Mouse (Mus musculus) spleen, adult 18-20 months (tissue): ENCODE measurements around the gene Igfbp5.
A peak's percentile ranks its signal among the peaks of the same experiment; 100 is the strongest.

ENCODE experiments used
- DNase-seq, 2 experiments: peaks; one replicate each; pipeline ENCODE4 v3.0.0; 2022; ENCODE audit warnings: mixed read lengths in 2 of 2

Igfbp5 gene

GRCm38 (mm10) chr1:72868429-72869215 lies 6.1 kb downstream of the Igfbp5 start:
- no peak for DNase-seq

DNA sequence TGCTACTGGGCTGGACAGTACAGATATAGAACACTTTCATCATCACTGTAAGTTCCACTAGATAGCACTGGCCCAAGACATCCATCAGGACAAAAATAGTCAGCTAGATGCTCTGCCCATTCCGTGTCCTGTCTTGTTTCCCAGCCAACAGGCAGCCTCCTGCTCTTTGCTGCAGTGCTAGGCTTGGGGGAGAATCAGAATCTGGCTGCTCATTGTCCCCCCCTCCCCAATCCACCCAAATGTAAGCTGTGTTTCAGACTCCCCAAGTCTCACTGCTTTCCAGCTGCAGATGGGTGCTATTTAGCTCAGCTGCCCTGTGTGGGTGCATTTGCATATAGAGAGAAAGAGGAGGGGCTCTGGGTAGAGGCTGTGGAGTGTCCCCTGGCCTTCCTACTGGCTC lies 7.3 kb downstream of the Igfbp5 start:
- DNase-seq: no peak

GRCm38 (mm10) chr1:72866417-72866816 lies 8.3 kb downstream of the Igfbp5 start:
- no peak for DNase-seq

- DNase-seq: peak in 1 of 2 experiments; percentile 61
These were observed 8.8 kb downstream of the Igfbp5 start for GRCm38 (mm10) chr1:72865900-72866299.

GRCm38 (mm10) chr1:72864272-72864671 lies 10.4 kb downstream of the Igfbp5 start:
- no peak for DNase-seq

DNA sequence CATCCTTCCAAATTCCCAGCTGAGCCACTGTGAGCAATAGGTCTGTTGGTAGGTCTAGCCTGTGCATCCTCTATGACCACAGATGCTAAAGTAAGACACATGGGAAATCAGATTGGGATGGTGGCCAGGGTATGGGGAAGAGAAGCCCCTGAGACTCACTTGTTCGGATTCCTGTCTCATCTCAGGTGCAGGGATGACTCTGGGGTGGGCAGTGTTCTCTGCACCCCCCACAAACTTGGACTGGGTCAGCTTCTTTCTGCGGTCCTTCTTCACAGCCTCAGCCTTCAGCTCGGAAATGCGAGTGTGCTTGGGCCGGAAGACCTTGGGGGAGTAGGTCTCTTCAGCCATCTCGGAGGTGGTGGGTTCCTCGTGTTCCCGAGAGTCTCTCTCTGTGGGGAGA lies 11.0 kb downstream of the Igfbp5 start:
- DNase-seq: no peak

DNA sequence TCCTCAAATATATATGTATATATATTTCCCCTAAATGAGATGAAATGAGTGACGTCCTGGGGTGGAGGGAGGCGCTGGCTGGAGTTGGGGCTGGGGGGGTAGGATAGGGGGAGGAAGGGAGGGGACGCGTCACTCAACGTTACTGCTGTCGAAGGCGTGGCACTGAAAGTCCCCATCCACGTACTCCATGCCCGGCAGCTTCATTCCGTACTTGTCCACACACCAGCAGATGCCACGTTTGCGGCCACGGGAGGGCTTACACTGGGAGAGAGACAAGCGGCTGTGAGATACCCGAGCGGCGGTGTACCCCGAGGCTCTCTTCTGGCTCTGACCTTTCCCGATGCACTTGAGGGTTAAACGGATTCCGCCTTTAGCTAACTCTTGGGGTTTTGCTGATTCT lies 12.4 kb downstream of the Igfbp5 start:
- DNase-seq: no peak

DNA sequence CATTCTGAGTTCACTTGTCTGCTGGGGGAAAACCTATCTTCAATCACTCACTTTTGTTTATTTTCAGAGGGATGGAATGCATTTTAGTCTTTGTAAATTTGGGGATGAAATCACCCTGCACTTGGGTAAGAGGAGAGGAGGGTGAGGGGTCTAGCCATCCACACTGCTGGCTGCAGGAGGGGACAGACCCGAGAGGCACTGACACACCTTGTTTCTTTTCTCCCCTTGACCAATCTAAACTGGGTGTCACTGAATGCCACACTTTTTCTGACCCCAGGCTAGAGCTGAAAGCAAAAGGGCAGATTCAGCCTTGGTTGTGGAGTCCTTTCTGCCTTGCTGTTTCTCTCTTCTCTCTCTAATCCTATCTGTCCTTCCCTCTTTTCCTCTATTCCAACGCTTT lies 13.0 kb downstream of the Igfbp5 start:
- no peak for DNase-seq

- no peak for DNase-seq
These were observed 14.2 kb downstream of the Igfbp5 start for GRCm38 (mm10) chr1:72860502-72860901.

DNA sequence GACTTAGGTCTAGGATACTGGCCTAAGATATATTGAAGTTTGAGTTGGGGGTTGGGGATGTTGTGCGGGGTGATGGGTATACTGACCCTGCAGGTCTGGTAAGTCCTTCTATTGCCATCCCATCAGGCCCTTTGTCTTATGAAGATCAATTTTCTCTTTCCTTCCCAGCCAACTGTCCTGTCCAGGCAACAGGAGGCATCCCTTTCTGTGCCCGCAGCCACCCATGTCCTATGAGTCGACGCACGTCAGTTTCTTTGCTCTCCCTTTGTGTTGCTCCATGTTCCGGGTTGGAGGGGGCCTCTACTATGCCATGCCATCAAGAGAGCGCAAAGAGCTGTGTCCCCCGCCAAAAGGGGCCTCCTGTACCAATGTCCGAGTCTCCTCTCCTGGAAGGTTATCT lies 14.7 kb downstream of the Igfbp5 start:
- DNase-seq: no peak

DNA sequence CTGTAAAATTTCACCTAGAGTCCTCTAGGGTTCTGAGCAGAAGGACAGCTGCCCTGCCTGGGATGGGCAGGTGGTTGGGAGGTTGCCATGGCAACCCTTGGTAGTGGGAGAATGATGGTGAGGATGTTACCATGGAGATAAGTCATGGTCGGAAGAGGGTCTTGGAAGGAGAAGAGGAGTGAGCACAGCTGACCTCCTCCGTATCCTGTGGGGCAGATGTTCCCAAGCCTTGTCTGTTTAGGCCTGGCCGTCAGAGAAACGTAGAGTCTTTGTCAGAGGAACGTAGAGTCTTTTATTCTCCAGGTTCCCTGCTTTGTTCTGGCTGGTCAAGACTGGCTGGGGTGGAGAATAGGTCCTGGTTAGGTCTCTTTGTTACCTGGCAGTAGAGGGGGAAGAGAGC lies 15.8 kb downstream of the Igfbp5 start:
- no peak for DNase-seq

GRCm38 (mm10) chr1:72858286-72858685 lies 16.4 kb downstream of the Igfbp5 start:
- no peak for DNase-seq

DNA sequence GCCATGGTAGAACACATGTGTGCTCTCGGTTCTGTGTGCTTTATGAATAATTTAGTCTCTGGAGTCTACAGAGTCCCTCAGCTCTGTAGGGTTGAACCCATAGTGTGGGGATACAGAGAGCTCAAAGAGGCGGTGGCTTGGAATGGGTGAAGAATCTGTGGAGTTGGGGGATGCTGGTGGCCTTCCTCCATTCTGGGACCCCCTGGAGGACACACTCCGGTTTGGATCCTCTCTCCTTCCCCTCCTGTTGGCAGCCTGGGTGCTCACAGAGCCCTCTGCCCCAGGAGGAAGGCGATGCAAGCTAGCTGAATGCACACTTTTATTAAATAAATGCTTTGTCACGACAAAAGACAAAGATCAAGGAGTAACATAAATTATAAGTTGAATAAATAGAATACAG lies 17.1 kb downstream of the Igfbp5 start:
- no peak for DNase-seq

GRCm38 (mm10) chr1:72857142-72857541 lies 17.5 kb downstream of the Igfbp5 start:
- DNase-seq: no peak

GRCm38 (mm10) chr1:72856209-72856909 lies 18.3 kb downstream of the Igfbp5 start:
- no peak for DNase-seq

- no peak for DNase-seq
These were observed 19.0 kb downstream of the Igfbp5 start for GRCm38 (mm10) chr1:72855729-72856128.

GRCm38 (mm10) chr1:72854337-72855237 lies 20.1 kb downstream of the Igfbp5 start:
- DNase-seq: no peak

GRCm38 (mm10) chr1:72853759-72854158 lies 20.9 kb downstream of the Igfbp5 start:
- DNase-seq: no peak

- DNase-seq: no peak
These were observed 25.6 kb downstream of the Igfbp5 start for GRCm38 (mm10) chr1:72849037-72849436.

DNA sequence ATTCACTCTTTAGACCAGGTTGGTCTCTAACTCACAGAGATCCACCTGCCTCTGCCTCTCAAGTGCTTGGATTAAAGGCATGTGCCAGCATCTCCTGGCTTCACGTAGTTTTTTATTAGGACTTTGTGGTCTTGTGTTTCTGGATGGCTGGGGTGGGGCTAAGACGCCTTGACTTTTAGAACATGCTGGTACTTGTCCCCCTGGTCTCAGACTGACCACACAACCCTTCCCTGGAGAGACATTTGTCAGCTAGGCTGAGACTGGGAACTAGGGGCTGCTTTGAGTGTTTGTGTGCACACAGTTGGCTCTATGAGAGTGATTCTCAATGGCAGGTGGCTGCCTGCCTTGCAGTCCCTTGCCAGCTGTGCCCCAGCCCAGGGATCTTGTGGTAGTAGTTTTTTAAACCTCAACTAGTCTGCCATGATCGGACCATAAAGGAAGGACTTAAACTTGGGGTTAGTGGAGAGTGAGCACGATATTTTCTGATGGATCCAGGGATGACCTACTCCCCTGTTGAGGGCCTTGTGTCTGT lies 26.8 kb downstream of the Igfbp5 start:
- no peak for DNase-seq

DNA sequence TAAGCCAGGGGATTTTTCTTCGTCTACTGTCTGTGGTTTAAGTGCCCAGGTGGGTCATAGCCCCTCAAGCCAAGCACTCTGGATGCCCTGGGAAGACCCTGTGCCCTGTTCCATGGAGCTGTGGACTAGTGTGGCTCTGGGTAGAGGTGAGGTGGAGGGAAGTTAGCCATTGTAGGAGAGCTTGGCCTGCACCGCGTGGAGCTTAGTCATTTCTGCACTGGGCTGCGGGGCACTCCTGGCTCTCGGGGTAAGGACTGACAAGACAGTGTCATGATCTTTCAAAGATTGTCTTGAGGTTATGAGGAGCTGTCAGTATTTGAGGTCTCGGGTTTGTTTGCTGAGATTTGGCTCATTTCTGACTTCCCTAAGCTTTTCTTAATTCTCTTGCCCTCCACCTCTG lies 30.0 kb downstream of the Igfbp5 start:
- no peak for DNase-seq

GRCm38 (mm10) chr1:72842666-72843459 lies 31.8 kb downstream of the Igfbp5 start:
- no peak for DNase-seq
